ENCODE assay signal across 15 mouse cellular contexts in the genomic region with DNA sequence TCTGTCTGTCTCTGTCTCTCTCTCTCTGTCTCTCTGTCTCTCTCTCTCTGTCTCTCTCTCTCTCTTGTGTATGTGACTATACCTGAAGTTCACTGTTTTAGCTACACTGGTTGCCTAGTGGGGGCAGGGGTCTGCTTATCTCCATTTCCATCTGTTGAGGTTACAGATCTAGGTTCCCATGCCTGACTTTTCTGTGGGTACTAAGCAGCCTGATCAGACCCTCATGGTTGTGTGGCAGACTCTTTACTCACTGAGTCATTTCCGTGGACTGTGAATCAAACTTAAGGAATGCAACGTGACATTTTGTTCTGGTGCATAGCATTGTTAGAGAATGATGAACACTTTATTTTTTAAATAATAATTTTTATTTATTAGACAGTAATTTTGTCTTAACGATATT.
"Had no signal": no experiment of that assay in that cellular context is flagged by ENCODE, and none has a peak within 500 bp of the region (broad histone marks: within the 10 kb centered on the region; RNA-seq: fewer than 3 reads in every experiment).

No protein-coding gene starts in this region.

- H3K27ac ChIP-seq: layer of hippocampus, adult 2 months; left cerebral cortex, adult 2 months; limb, embryonic 10.5 days; liver, embryonic 12.5 days; midbrain, embryonic 10.5 days; neural tube, embryonic 12.5 days had no signal

- ATAC-seq: liver, embryonic 12.5 days had no signal

- H3K9ac ChIP-seq: liver, embryonic 12.5 days; lung, embryonic 14.5 days; neural tube, embryonic 12.5 days had no signal

- H3K27me3 ChIP-seq: liver, embryonic 12.5 days; neural tube, embryonic 12.5 days had no signal

- DNase-seq: kidney, postnatal 10 days; kidney, postnatal 4 days; lung, embryonic 14.5 days; lung, postnatal 10 days; lung, postnatal 4 days; midbrain, embryonic 14.5 days; retina, postnatal 1 day; right cerebral cortex, postnatal 14 days; thymus, postnatal 36 days had no signal

- H3K4me1 ChIP-seq: limb, embryonic 10.5 days; liver, embryonic 12.5 days; midbrain, embryonic 10.5 days; neural tube, embryonic 12.5 days had no signal

- H3K36me3 ChIP-seq: limb, embryonic 10.5 days; liver, embryonic 12.5 days; midbrain, embryonic 10.5 days; neural tube, embryonic 12.5 days had no signal

- H3K4me2 ChIP-seq: liver, embryonic 12.5 days; lung, embryonic 14.5 days; neural tube, embryonic 12.5 days had no signal

- H3K4me3 ChIP-seq: layer of hippocampus, adult 2 months; left cerebral cortex, adult 2 months; limb, embryonic 10.5 days; liver, embryonic 12.5 days; midbrain, embryonic 10.5 days; neural tube, embryonic 12.5 days had no signal

- H3K9me3 ChIP-seq: limb, embryonic 10.5 days; liver, embryonic 12.5 days; midbrain, embryonic 10.5 days; neural tube, embryonic 12.5 days had no signal
